Mouse (Mus musculus) midbrain, embryonic 11.5 days (tissue): ENCODE data around the gene Olfr914. TPM values are rescaled to one million over a fixed set of nuclear protein-coding genes. Genes with fewer than 3 reads are reported as not detected.

Source experiments
- ATAC-seq: fragments of 200-750 bp; cut with Nextera tagmentation; 2 replicates; pipeline ENCODE4 v1.8.0; 2017; ENCODE audit warnings: moderate TSS enrichment, moderate library complexity; ENCODE audit not compliant: low FRiP score
- DNase-seq: peaks from one replicate; pipeline ENCODE4 v3.0.0; 2015; ENCODE audit warnings: low spot score; ENCODE audit errors: missing footprints
- H3K27ac ChIP-seq: fragments of 300-500 bp; sonication (generic); 2 replicates; pipeline ENCODE4 v1.5.1; 2014; ENCODE audit warnings: low read depth, low read length
- H3K27me3 ChIP-seq: fragments of 300-500 bp; sonication (generic); 2 replicates; pipeline ENCODE4 v1.6.1; 2014; ENCODE audit warnings: mild to moderate bottlenecking, low read length, moderate library complexity, mixed read lengths; ENCODE audit not compliant: control insufficient read depth, insufficient read depth
- H3K36me3 ChIP-seq: fragments of 300-500 bp; sonication (generic); 2 replicates; pipeline ENCODE4 v1.6.1; 2014; ENCODE audit warnings: mild to moderate bottlenecking, low read length, moderate library complexity, mixed read lengths; ENCODE audit not compliant: control insufficient read depth, insufficient read depth
- H3K4me1 ChIP-seq: fragments of 300-500 bp; sonication (generic); 2 replicates; pipeline ENCODE4 v1.6.1; 2014; ENCODE audit warnings: low read length; ENCODE audit not compliant: control insufficient read depth, insufficient read depth
- H3K4me2 ChIP-seq: fragments of 300-500 bp; sonication (generic); 2 replicates; pipeline ENCODE4 v1.6.1; 2014; ENCODE audit warnings: mild to moderate bottlenecking, moderate library complexity
- H3K4me3 ChIP-seq: fragments of 300-500 bp; sonication (generic); 2 replicates; pipeline ENCODE4 v1.5.1; 2014; ENCODE audit warnings: low read depth, low read length
- H3K9ac ChIP-seq: fragments of 300-500 bp; sonication (generic); 2 replicates; pipeline ENCODE4 v1.6.1; 2014; ENCODE audit warnings: low read length
- H3K9me3 ChIP-seq: fragments of 300-500 bp; sonication (generic); 2 replicates; pipeline ENCODE4 v1.6.1; 2016; ENCODE audit warnings: low read length; ENCODE audit not compliant: control insufficient read depth
- WGBS: fragments of 180-500 bp; shearing (Covaris S2); extraction: QIAGEN DNeasy Blood & Tissue Kit; methylation state at CpG from one replicate; pipeline ENCODE4 v1.1.7; 2014; 5-methylcytosine and 5-hydroxymethylcytosine counted together
- polyA plus RNA-seq: library from polyadenylated mRNA; unstranded; fragments of >200 nt; fragmentation: Nextera tagmentation; extraction: Ambion mirVana; gene quantifications from 2 replicates; pipeline ENCODE4 v1.2.1, GENCODE M21; 2014

Gene Olfr914
- polyA plus RNA-seq = not detected in 2 replicates

DNA sequence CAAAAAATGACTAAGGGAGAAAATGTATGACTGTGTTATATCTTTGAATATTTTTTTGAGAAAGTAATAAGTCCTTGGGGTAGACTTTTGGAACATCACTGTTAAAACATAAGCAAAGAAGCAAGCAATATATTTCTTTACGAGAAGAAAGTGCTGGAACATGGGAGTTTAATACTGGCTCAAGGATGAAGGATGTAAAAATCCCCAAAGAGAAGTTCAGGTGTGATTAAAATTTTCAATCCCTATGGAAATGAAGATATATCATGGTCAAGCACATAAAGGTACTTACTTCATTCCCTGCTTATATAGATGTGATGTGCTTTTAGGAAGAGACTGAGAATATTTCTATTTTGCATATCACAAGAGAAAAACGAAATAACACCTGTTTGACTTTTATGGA is at the start of gene Olfr914:
TSS of gene Olfr914 (plus strand) at position 301 of the 400 bp plus-strand sequence.
- 72% methylated on average over 2 of the region's 2 CpGs for WGBS
- Histone ChIP-seq H3K27ac (no peak within 1 kb of the TSS), H3K27me3 (no peaks in the 10 kb centered on the region), H3K36me3 (no peaks in the 10 kb centered on the region), H3K4me2 (no peak within 1 kb of the TSS), H3K4me1 (no peaks in the 10 kb centered on the region), H3K4me3 (no peak within 1 kb of the TSS), H3K9ac (no peak within 1 kb of the TSS), H3K9me3 (no peaks in the 10 kb centered on the region)
- ATAC-seq = no peak
- no peak for DNase-seq

DNA sequence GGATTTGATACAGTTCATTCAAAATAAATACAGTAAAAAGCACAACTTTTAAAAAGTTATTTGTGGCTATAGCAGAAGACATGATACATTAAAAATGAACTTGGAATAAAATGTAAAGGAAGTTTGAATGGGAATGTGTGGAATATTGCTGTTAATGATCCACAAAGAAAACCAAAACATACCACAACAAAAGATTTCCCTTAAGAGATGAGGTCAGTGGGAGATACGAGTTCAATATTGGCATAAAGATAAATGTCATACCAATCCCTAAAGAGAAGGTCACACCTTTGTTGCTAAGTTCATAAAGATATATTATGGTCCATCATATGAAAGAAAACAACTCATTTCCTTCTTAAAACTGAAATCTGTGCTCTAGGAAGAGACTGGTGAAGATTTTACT is 25.0 kb upstream of the Olfr914 start, which contains the start of gene Olfr912:
TSS of gene Olfr912 (plus strand) at position 301 of the 400 bp plus-strand sequence.
- Histone ChIP-seq H3K4me1 (no peaks in the 10 kb centered on the region), H3K27me3 (no peaks in the 10 kb centered on the region), H3K4me3 (no peak within 1 kb of the TSS), H3K9me3 (no peaks in the 10 kb centered on the region), H3K9ac (no peak within 1 kb of the TSS), H3K4me2 (no peak within 1 kb of the TSS), H3K36me3 (no peaks in the 10 kb centered on the region), H3K27ac (no peak within 1 kb of the TSS)
- ATAC-seq (no peak), DNase-seq (no peak)
- 73% methylated on average over 1 of the region's 1 CpGs for WGBS

DNA sequence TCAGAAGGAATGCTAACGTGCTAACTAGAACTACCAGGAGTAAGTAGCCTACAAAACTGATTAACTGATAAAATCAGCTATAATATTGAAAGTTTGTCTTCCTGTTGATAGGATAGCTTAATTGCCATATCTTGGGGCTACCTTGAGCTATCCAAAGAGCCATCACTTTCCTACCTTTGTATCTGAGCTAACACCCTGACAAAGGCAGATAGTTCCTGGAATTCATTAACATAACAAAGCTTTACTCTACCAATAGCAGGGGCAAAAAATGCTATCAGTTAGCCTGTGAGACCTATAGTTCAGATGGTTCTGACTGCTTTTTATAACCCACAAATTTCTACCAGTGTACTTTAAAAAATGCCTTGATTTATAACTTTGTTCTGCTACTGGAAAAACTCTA is 13.8 kb upstream of the Olfr914 start:
- DNase-seq (no peak), ATAC-seq (no peak)
- Histone ChIP-seq H3K9me3 (no peaks in the 10 kb centered on the region), H3K4me1 (no peaks in the 10 kb centered on the region), H3K9ac (no peak overlapping the region), H3K36me3 (no peaks in the 10 kb centered on the region), H3K4me2 (no peak overlapping the region), H3K27me3 (no peaks in the 10 kb centered on the region), H3K27ac (no peak overlapping the region), H3K4me3 (no peak overlapping the region)
- WGBS = 52% methylated on average over 1 of the region's 1 CpGs

DNA sequence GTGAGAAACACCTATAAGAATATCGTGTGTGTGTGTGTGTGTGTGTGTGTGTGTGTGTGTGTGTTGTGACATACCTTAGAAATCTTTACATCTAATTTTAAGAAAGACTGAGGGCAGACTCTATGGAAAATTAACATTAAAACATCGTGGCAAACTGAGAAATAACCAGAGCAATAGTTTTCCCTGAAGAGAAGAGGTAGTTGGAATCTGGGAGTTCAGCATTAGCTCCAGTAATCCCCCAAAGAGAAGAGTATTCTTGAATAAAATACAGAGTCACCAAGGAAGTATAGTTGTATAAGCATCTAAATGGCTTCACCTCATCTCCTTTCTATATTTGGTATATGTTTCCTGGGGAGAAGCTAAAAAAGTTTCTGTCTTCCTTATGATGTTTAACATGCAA is 12.4 kb upstream of the Olfr914 start, which contains the start of gene Olfr913:
TSS of gene Olfr913 (plus strand) at position 301 of the 400 bp plus-strand sequence.
- H3K9me3 ChIP-seq = no peaks in the 10 kb centered on the region
- no peak within 1 kb of the TSS for H3K4me3 ChIP-seq
- H3K36me3 ChIP-seq = no peaks in the 10 kb centered on the region
- no peaks in the 10 kb centered on the region for H3K4me1 ChIP-seq
- no peak within 1 kb of the TSS for H3K27ac ChIP-seq
- ATAC-seq = no peak
- DNase-seq = no peak
- no peak within 1 kb of the TSS for H3K4me2 ChIP-seq
- WGBS = 68% methylated on average over 2 of the region's 2 CpGs
- H3K27me3 ChIP-seq = no peaks in the 10 kb centered on the region
- no peak within 1 kb of the TSS for H3K9ac ChIP-seq

DNA sequence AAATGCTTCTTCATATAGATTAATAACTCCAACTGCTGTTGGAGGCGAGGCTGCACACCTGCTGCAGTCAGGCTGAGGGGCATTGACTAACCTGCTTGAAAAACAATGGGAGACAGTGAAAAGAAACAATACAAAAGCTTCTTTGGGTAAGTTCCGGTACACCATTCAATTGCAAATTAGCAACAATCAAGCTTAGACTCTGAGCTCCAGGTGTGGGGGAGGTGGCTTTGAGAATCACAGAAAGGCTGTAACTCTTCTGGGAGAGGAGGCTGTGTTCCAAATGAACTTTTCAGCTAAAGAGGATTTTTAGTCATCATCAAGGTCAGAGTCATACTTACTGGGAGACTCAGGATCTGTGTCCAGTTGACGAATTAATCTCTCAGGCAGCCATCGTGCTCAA is 27.5 kb downstream of the Olfr914 start:
- H3K27ac ChIP-seq = no peak overlapping the region
- no peaks in the 10 kb centered on the region for H3K4me1 ChIP-seq
- WGBS = 79% methylated on average over 4 of the region's 4 CpGs
- no peak for DNase-seq
- H3K4me3 ChIP-seq = no peak overlapping the region
- H3K27me3 ChIP-seq = no peaks in the 10 kb centered on the region
- H3K9ac ChIP-seq = no peak overlapping the region
- no peaks in the 10 kb centered on the region for H3K36me3 ChIP-seq
- no peaks in the 10 kb centered on the region; the same call in 1 of the 2 replicates for H3K9me3 ChIP-seq
- H3K4me2 ChIP-seq = no peak overlapping the region
- ATAC-seq = no peak

DNA sequence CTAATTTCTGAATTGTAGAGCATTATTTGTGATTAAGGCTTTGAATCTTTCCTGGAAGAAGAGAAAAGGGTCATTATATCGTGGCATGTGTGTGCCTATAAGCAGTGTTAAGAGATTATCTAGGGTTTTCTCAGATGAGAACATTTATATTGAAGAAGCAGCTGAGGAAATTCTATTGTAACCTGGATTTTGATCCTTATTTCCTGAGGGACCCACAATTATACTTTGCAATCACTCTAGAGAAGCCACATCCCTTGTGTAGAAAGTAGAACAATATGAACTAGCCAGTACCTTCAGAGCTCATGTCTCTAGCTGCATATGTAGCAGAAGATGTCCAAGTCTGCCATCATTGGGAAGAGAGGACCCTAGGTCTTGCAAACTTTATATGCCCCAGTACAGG is 54.9 kb downstream of the Olfr914 start, which contains the start of gene Olfr916:
TSS of gene Olfr916 (minus strand) at position 101 of the 400 bp plus-strand sequence.
- no peak within 1 kb of the TSS for H3K4me3 ChIP-seq
- H3K27ac ChIP-seq = no peak within 1 kb of the TSS
- DNase-seq (no peak), ATAC-seq (no peak)
- no peaks in the 10 kb centered on the region for H3K4me1 ChIP-seq
- H3K4me2 ChIP-seq = no peak within 1 kb of the TSS
- no peaks in the 10 kb centered on the region for H3K36me3 ChIP-seq
- no peak within 1 kb of the TSS for H3K9ac ChIP-seq
- WGBS = 73% methylated on average over 1 of the region's 1 CpGs
- H3K9me3 ChIP-seq = no peaks in the 10 kb centered on the region
- H3K27me3 ChIP-seq = no peaks in the 10 kb centered on the region

Other genes with a start within 250 kb of the Olfr914 start
- not detected in 2 replicates for gene Olfr250, start 238.2 kb upstream of the Olfr914 start, polyA plus RNA-seq
- gene Olfr251, start 228.0 kb upstream of the Olfr914 start, polyA plus RNA-seq = not detected in 2 replicates
- not detected in 2 replicates for gene Olfr147, start 203.4 kb upstream of the Olfr914 start, polyA plus RNA-seq
- not detected in 2 replicates for gene Olfr901, start 175.6 kb upstream of the Olfr914 start, polyA plus RNA-seq
- not detected in 2 replicates for gene Olfr902, start 157.4 kb upstream of the Olfr914 start, polyA plus RNA-seq
- gene Olfr904, start 142.0 kb upstream of the Olfr914 start, polyA plus RNA-seq = not detected in 2 replicates
- gene Olfr905, start 134.0 kb upstream of the Olfr914 start, polyA plus RNA-seq = not detected in 2 replicates
- gene Olfr906, start 118.0 kb upstream of the Olfr914 start, polyA plus RNA-seq = not detected in 2 replicates
- gene Olfr907, start 109.3 kb upstream of the Olfr914 start, polyA plus RNA-seq = not detected in 2 replicates
- not detected in 2 replicates for gene Olfr911-ps1, start 83.5 kb upstream of the Olfr914 start, polyA plus RNA-seq
- gene Olfr910, start 67.3 kb upstream of the Olfr914 start, polyA plus RNA-seq = not detected in 2 replicates
- gene Olfr912, start 24.9 kb upstream of the Olfr914 start, polyA plus RNA-seq = not detected in 2 replicates
- gene Olfr913, start 12.3 kb upstream of the Olfr914 start, polyA plus RNA-seq = not detected in 2 replicates
- gene Olfr916, start 54.8 kb downstream of the Olfr914 start, polyA plus RNA-seq = not detected in 2 replicates
- gene Olfr917, start 60.7 kb downstream of the Olfr914 start, polyA plus RNA-seq = not detected in 2 replicates
- gene Olfr918, start 69.5 kb downstream of the Olfr914 start, polyA plus RNA-seq = not detected in 2 replicates
- not detected in 2 replicates for gene Olfr919, start 98.6 kb downstream of the Olfr914 start, polyA plus RNA-seq
- 8.2 and 10.6 TPM in 2 replicates for gene Vwa5a, start 113.2 kb downstream of the Olfr914 start, polyA plus RNA-seq
- not detected in 2 replicates for gene Olfr920, start 147.2 kb downstream of the Olfr914 start, polyA plus RNA-seq
- gene Olfr921, start 168.0 kb downstream of the Olfr914 start, polyA plus RNA-seq = not detected in 2 replicates
- gene Olfr922, start 209.5 kb downstream of the Olfr914 start, polyA plus RNA-seq = not detected in 2 replicates
- not detected in 2 replicates for gene Olfr923, start 221.4 kb downstream of the Olfr914 start, polyA plus RNA-seq
- not detected in 2 replicates for gene Olfr924, start 239.3 kb downstream of the Olfr914 start, polyA plus RNA-seq
- gene Olfr26, start 250.0 kb downstream of the Olfr914 start, polyA plus RNA-seq = not detected in 2 replicates